Mouse (Mus musculus): ENCODE data around the gene Slc2a3.
"Not testable (repeated sequence)": the region's sequence is repeated elsewhere in the genome, so short reads cannot be mapped to it uniquely, and the experiment has no call there.

Slc2a3 gene

GRCm38 (mm10) chr6:122762952-122763700, 38.3 kb downstream of the Slc2a3 start:
- peak; percentile 5 for DNase-seq

GRCm38 (mm10) chr6:122762480-122762879, 39.0 kb downstream of the Slc2a3 start:
- no peak for DNase-seq

GRCm38 (mm10) chr6:122761901-122762300, 39.5 kb downstream of the Slc2a3 start:
- DNase-seq: no peak

GRCm38 (mm10) chr6:122761011-122761599, 40.3 kb downstream of the Slc2a3 start:
- peak; percentile 54 for DNase-seq

GRCm38 (mm10) chr6:122758732-122759131, 42.7 kb downstream of the Slc2a3 start:
- DNase-seq: no peak

GRCm38 (mm10) chr6:122755913-122756312, 45.5 kb downstream of the Slc2a3 start:
- no peak for DNase-seq

- DNase-seq: no peak
These were observed 50.9 kb downstream of the Slc2a3 start for GRCm38 (mm10) chr6:122750579-122750978.

GRCm38 (mm10) chr6:122744505-122745249, 56.8 kb downstream of the Slc2a3 start:
- DNase-seq: no peak

GRCm38 (mm10) chr6:122743353-122743752, 58.1 kb downstream of the Slc2a3 start:
- peak; percentile 19 for DNase-seq

GRCm38 (mm10) chr6:122742228-122742899, 59.1 kb downstream of the Slc2a3 start:
- peak; percentile 42 for DNase-seq

- no peak for DNase-seq
These were observed 59.8 kb downstream of the Slc2a3 start for GRCm38 (mm10) chr6:122741460-122742227.

GRCm38 (mm10) chr6:122739952-122740351, 61.5 kb downstream of the Slc2a3 start:
- peak; percentile 66 for DNase-seq

GRCm38 (mm10) chr6:122719942-122720341, 81.5 kb downstream of the Slc2a3 start:
- peak; percentile 49 for DNase-seq

- not testable (repeated sequence) for DNase-seq
These were observed 83.2 kb downstream of the Slc2a3 start for GRCm38 (mm10) chr6:122718224-122718623.

- DNase-seq: no peak
These were observed 85.6 kb downstream of the Slc2a3 start for GRCm38 (mm10) chr6:122715886-122716285.

- no peak for DNase-seq
These were observed 86.6 kb downstream of the Slc2a3 start for GRCm38 (mm10) chr6:122714707-122715365.

GRCm38 (mm10) chr6:122713116-122713515, 88.3 kb downstream of the Slc2a3 start:
- not testable (repeated sequence) for DNase-seq

GRCm38 (mm10) chr6:122711455-122711854, 90.0 kb downstream of the Slc2a3 start:
- DNase-seq: no peak

- DNase-seq: no peak
These were observed 92.6 kb downstream of the Slc2a3 start for GRCm38 (mm10) chr6:122708826-122709225.

- no peak for DNase-seq
These were observed 94.2 kb downstream of the Slc2a3 start, which contains the start of gene Nanog for GRCm38 (mm10) chr6:122707036-122707800. Nanog (plus strand) TSS chr6:122707489.

- no peak for DNase-seq
These were observed 95.1 kb downstream of the Slc2a3 start for GRCm38 (mm10) chr6:122706337-122706840.
